Mouse (Mus musculus) monocyte, adult 59 days (primary cell): Measurements from ENCODE around the gene Yme1l1. TPM values are rescaled to one million over a fixed set of nuclear protein-coding genes. Genes with fewer than 3 reads are reported as not detected.

Source experiments
- total RNA-seq, 2 experiments: library from RNA; stranded (reverse); gene quantifications; one replicate each; pipeline ENCODE4 v1.2.4; 2023

Gene Yme1l1
- total RNA-seq = 10 to 100 TPM; 91.8 to 95.9 TPM

GRCm38 (mm10) chr2:23155777-23156607 is at the start of gene Yme1l1, which contains the start of gene Mastl:
TSS of gene Yme1l1 (plus strand) at chr2:23156369.
TSS of gene Mastl (minus strand) at chr2:23156024.

GRCm38 (mm10) chr2:23207070-23207526 is 50.9 kb downstream of the Yme1l1 start, which contains the start of gene 4931423N10Rik:
TSS of gene 4931423N10Rik (plus strand) at chr2:23207476.

Other genes with a start within 250 kb of the Yme1l1 start
- 100 to 1,000 TPM; 196 to 210 TPM for gene Abi1, start 116.1 kb upstream of the Yme1l1 start, total RNA-seq
- 10 to 100 TPM; 44.5 to 51.2 TPM for gene Acbd5, start 88.2 kb upstream of the Yme1l1 start, total RNA-seq
- under 1 TPM; 0.42 to 0.49 TPM for gene Mastl, start 345 bp upstream of the Yme1l1 start, total RNA-seq
- not detected for gene 4931423N10Rik, start 51.1 kb downstream of the Yme1l1 start, total RNA-seq
- gene Nxph2, start 164.9 kb downstream of the Yme1l1 start, total RNA-seq = not detected